Mouse (Mus musculus) forebrain, embryonic 13.5 days (tissue): Measurements from ENCODE around the gene Abcg8. TPM values are rescaled to one million over a fixed set of nuclear protein-coding genes. Genes with fewer than 3 reads are reported as not detected.

ENCODE experiments used
- ATAC-seq: fragments of 200-750 bp; cut with Nextera tagmentation; 2 replicates; pipeline ENCODE4 v1.8.0; 2017
- H3K27ac ChIP-seq: fragments of 300-500 bp; sonication (generic); 2 replicates; pipeline ENCODE4 v1.5.1; 2015; ENCODE audit warnings: inconsistent platforms, mild to moderate bottlenecking, moderate library complexity
- H3K27me3 ChIP-seq: fragments of 300-500 bp; sonication (generic); 2 replicates; pipeline ENCODE4 v1.6.1; 2015; ENCODE audit warnings: mild to moderate bottlenecking, inconsistent platforms
- H3K36me3 ChIP-seq: fragments of 300-500 bp; sonication (generic); 2 replicates; pipeline ENCODE4 v1.6.1; 2015; ENCODE audit warnings: mild to moderate bottlenecking, inconsistent platforms; ENCODE audit not compliant: poor library complexity, severe bottlenecking
- H3K4me1 ChIP-seq: fragments of 300-500 bp; sonication (generic); 2 replicates; pipeline ENCODE4 v1.6.1; 2015; ENCODE audit warnings: inconsistent platforms
- H3K4me2 ChIP-seq: fragments of 300-500 bp; sonication (generic); 2 replicates; pipeline ENCODE4 v1.6.1; 2015; ENCODE audit warnings: inconsistent platforms, mild to moderate bottlenecking, moderate library complexity
- H3K4me3 ChIP-seq: fragments of 300-500 bp; sonication (generic); 2 replicates; pipeline ENCODE4 v1.5.1; 2015; ENCODE audit warnings: mild to moderate bottlenecking, inconsistent platforms
- H3K9ac ChIP-seq: fragments of 300-500 bp; sonication (generic); 2 replicates; pipeline ENCODE4 v1.6.1; 2015; ENCODE audit warnings: mild to moderate bottlenecking, inconsistent platforms
- H3K9me3 ChIP-seq: fragments of 300-500 bp; sonication (generic); replicated peaks from 2 replicates; pipeline ENCODE4 v1.6.1; 2016; ENCODE audit warnings: inconsistent platforms
- WGBS: fragments of 180-500 bp; shearing (Covaris S2); methylation state at CpG from one replicate; pipeline ENCODE4 v1.1.7; 2015; 5-methylcytosine and 5-hydroxymethylcytosine counted together
- polyA plus RNA-seq: library from polyadenylated mRNA; unstranded; fragments of >200 nt; fragmentation: Nextera tagmentation; extraction: Ambion mirVana; gene quantifications from 2 replicates; pipeline ENCODE4 v1.2.1, GENCODE M21; 2015

The Abcg8 gene
- polyA plus RNA-seq, 1 experiment from 2014 or later: 0.09 TPM

DNA sequence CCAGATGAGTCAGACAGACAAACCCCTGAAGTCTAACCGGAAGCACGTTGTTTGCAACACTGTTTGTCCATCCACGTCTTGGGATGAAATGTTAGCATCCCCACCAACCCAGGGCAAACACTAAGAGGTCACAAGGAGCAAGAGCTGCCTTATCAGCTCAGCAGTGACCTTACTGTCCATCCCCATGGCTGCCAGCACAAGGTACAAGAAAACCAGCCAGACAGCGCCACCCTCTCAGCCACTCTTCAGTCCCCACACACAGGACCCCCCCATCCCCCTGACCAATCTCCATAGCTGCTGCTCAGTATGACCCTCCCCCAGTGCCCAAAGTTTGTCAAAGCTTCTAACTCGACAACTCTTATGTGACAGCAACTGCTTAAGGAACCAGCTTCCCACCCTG lies 41.3 kb downstream of the Abcg8 start:
- Histone ChIP-seq H3K27ac (no peak overlapping the region), H3K4me1 (peaks cover 32% of the 10 kb centered on the region), H3K36me3 (peaks cover 15% of the 10 kb centered on the region), H3K9ac (no peak overlapping the region), H3K4me2 (no peak overlapping the region), H3K9me3 (no peaks in the 10 kb centered on the region), H3K4me3 (no peak overlapping the region), H3K27me3 (no peaks in the 10 kb centered on the region)
- WGBS: 84% methylated on average over 5 of the region's 5 CpGs
- ATAC-seq: no peak

DNA sequence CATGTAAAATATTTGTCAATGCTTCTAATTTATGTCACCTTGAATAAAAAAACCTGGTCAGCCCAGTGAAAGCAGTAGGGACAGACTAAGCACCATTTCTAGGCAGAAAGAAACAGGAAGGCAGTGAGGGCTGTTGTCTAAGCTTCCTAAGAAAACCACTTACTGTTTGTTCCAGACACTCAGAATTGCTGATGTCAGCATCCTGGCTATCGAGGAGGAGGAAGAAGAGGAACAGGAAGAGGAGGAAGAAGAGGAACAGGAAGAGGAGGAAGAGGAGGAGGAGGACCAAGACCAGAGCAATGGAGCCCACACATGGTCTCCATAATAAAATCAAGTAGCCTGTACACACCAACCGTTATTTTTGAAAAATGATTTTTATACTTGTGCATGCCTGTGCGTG lies 43.0 kb downstream of the Abcg8 start:
- Histone ChIP-seq H3K4me3 (no peak overlapping the region), H3K9ac (no peak overlapping the region), H3K4me1 (peaks cover 27% of the 10 kb centered on the region), H3K9me3 (no peaks in the 10 kb centered on the region), H3K36me3 (peaks cover 16% of the 10 kb centered on the region), H3K27ac (no peak overlapping the region), H3K27me3 (no peaks in the 10 kb centered on the region), H3K4me2 (no peak overlapping the region)
- no peak for ATAC-seq
- WGBS: 94% methylated on average over 3 of the region's 3 CpGs

DNA sequence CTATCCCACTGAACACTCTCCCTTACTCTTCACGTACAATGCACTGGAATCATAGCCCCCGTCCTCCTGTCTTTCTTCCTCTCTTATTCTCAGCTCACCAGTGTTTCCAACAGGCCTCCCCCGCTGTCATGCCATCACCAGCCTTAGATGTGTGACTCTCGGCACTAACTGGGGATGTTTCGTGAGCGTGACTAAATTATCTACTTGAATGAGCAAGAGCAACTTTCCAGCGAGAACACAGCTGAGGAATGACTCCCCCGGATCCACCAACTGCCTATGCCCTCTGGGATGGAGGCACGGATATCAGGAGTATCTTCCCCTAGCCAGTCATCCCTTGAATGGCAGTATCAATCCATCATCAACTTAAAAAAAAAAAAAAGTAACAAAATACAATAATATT lies 47.9 kb downstream of the Abcg8 start:
- no peak overlapping the region for H3K4me2 ChIP-seq
- 61% methylated on average over 9 of the region's 9 CpGs for WGBS
- H3K36me3 ChIP-seq: peaks cover 37% of the 10 kb centered on the region
- H3K9me3 ChIP-seq: no peaks in the 10 kb centered on the region
- no peak overlapping the region for H3K9ac ChIP-seq
- H3K27me3 ChIP-seq: no peaks in the 10 kb centered on the region
- no peak overlapping the region for H3K4me3 ChIP-seq
- no peak for ATAC-seq
- H3K4me1 ChIP-seq: no peaks in the 10 kb centered on the region
- H3K27ac ChIP-seq: no peak overlapping the region

DNA sequence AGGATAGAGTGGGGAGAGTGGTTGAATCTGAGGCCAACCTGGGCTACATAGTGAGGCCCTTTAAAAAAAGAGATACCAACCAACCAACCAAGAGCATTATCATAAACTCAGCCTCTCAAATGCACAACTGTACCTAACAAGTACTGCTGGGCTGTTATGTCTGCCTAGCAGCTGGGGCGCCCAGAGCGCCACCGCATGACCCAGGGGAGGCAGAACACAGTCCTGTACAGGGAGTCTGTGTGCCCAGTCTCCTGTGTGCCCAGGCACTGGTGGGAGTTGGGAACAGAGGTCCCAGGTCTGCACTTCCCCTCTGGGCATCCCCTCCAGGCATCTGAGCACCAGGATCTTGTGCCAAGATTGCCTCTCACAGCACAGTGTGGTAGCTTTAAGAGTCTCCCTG lies 49.1 kb downstream of the Abcg8 start:
- no peak overlapping the region for H3K9ac ChIP-seq
- ATAC-seq: no peak
- no peaks in the 10 kb centered on the region for H3K27me3 ChIP-seq
- no peak overlapping the region for H3K27ac ChIP-seq
- H3K9me3 ChIP-seq: no peaks in the 10 kb centered on the region
- peaks cover 42% of the 10 kb centered on the region for H3K36me3 ChIP-seq
- H3K4me2 ChIP-seq: no peak overlapping the region
- no peak overlapping the region for H3K4me3 ChIP-seq
- 98% methylated on average over 3 of the region's 3 CpGs for WGBS
- no peaks in the 10 kb centered on the region for H3K4me1 ChIP-seq

DNA sequence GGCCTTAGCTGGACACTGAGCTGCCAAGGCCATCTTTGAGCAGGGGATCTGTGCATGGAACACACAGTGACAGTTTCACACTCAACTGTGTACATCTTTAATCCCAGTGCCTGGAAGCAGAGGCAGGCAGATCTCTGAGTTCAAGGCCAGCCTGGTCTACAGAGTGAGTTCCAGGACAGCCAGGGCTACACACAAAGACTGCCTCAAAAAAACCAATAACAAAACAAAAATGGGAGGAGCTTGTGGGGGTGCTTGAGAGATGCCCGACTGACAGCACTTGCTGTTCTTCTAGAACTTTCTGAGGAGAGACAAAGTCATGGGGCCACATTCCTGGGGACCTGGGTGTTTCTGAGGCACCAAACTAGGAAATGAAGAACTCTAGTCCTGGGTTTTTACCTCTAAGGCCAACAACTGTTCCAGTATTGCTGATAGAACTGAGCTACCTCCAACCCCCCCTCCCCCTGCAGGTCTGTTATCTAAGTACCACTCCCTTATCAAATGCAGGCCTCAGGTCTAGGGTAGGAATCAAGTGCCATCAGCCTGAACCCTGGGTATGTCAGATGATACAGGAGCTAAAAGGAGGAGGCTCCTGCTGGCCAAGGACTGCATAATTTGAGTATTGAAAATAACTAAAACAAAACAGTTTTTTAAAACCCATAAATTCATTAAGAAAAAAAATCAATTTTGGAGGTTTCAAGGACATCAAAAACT lies 52.3 kb downstream of the Abcg8 start:
- no peaks in the 10 kb centered on the region for H3K27me3 ChIP-seq
- H3K36me3 ChIP-seq: peaks cover 47% of the 10 kb centered on the region
- ATAC-seq: no peak
- H3K4me1 ChIP-seq: no peaks in the 10 kb centered on the region
- no peak overlapping the region for H3K4me3 ChIP-seq
- WGBS: 70% methylated on average over 1 of the region's 1 CpGs
- no peak overlapping the region for H3K9ac ChIP-seq
- no peak overlapping the region for H3K4me2 ChIP-seq
- H3K9me3 ChIP-seq: no peaks in the 10 kb centered on the region
- no peak overlapping the region for H3K27ac ChIP-seq

DNA sequence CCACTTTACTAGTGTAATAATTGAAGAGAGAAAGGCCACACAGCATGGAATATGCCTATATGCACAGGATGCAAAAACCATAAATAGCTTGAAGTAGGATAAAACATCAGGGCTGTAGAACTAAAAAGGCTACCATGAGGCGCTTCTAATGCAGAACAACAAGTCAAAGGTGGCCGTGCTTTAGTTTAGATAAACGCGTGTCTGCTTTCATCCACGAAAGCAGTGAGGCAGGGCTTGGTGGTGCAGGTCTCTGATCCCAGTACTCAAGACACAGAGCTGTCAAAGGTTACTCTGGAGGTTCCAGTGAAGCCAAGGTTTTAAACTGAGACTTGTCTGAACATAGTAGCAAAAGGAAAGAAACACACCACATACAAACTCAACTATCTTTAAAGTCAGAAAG lies 53.0 kb downstream of the Abcg8 start:
- Histone ChIP-seq H3K4me1 (no peaks in the 10 kb centered on the region), H3K27me3 (no peaks in the 10 kb centered on the region), H3K36me3 (peaks cover 45% of the 10 kb centered on the region), H3K4me2 (no peak overlapping the region), H3K4me3 (no peak overlapping the region), H3K9ac (no peak overlapping the region), H3K27ac (no peak overlapping the region), H3K9me3 (no peaks in the 10 kb centered on the region)
- ATAC-seq: no peak
- 90% methylated on average over 5 of the region's 5 CpGs for WGBS

DNA sequence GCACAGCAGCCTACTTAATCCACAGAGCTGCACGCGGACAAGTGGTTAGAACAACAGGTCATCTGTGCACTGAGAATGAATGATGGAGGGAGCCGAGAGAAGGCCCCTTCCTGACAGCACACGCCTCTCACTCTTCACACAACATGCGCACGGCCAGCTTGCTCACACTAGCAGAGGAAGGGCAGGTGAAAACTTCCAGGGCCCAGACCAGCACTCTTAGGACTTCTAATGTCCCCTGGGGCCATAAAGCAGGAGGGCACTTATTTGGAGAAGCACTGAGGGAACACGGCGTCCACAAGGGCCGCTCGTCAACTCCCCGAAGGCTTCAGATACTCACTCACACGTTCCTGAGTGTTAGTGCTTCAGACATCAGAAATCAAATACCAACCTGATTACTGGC lies 55.3 kb downstream of the Abcg8 start:
- no peak overlapping the region for H3K4me2 ChIP-seq
- H3K4me1 ChIP-seq: no peaks in the 10 kb centered on the region
- H3K36me3 ChIP-seq: peaks cover 31% of the 10 kb centered on the region
- no peaks in the 10 kb centered on the region for H3K27me3 ChIP-seq
- no peak overlapping the region for H3K4me3 ChIP-seq
- no peaks in the 10 kb centered on the region for H3K9me3 ChIP-seq
- 94% methylated on average over 12 of the region's 12 CpGs for WGBS
- no peak overlapping the region for H3K27ac ChIP-seq
- no peak for ATAC-seq
- no peak overlapping the region for H3K9ac ChIP-seq

DNA sequence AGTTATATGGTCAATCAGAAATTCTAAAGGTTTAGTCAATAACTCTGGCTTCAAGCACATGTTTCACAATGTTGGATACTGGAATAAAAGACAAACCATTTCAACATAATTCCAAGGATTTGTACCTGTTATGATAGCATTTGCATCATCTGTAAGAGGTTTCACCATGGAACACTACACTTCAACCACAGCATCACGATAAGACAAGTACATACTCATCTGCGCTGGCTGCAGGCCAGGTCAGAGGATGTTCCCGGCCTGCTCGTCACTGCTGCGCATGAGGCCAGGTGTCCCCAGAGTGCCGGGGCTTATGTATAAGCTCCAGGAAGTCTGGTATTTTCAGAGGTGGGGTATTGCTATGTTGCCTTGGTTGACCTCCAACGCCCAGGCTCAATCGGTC lies 56.5 kb downstream of the Abcg8 start:
- H3K9me3 ChIP-seq: no peaks in the 10 kb centered on the region
- no peak overlapping the region for H3K27ac ChIP-seq
- H3K4me1 ChIP-seq: no peaks in the 10 kb centered on the region
- no peak overlapping the region for H3K9ac ChIP-seq
- peaks cover 31% of the 10 kb centered on the region for H3K36me3 ChIP-seq
- no peak for ATAC-seq
- 91% methylated on average over 8 of the region's 8 CpGs for WGBS
- no peak overlapping the region for H3K4me2 ChIP-seq
- no peaks in the 10 kb centered on the region for H3K27me3 ChIP-seq
- no peak overlapping the region for H3K4me3 ChIP-seq

DNA sequence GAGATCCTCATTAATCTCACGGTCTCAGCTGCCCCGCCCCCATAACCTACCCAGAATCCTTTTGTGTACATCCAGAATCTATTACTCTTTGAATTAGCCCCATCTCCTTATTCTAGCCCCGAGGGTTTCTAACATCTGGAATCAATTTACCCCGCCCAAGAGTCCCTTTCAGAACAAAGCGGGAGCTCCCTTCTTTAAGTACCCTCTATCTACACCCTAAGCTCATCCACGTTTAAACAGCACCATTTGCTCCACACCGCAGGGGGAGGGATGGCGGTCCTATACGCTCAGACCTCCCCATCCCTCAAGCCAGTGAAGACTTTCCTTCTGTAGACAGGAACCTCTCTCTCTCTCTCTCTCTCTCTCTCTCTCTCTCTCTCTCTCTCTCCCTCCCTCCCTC lies 60.6 kb downstream of the Abcg8 start:
- H3K36me3 ChIP-seq: peaks cover 19% of the 10 kb centered on the region; the same call in 1 of the 2 replicates
- 83% methylated on average over 9 of the region's 9 CpGs for WGBS
- H3K9ac ChIP-seq: no peak overlapping the region
- H3K27ac ChIP-seq: no peak overlapping the region
- ATAC-seq: no peak
- H3K4me3 ChIP-seq: no peak overlapping the region
- H3K4me2 ChIP-seq: no peak overlapping the region
- H3K4me1 ChIP-seq: no peaks in the 10 kb centered on the region
- no peaks in the 10 kb centered on the region for H3K9me3 ChIP-seq
- H3K27me3 ChIP-seq: no peaks in the 10 kb centered on the region

DNA sequence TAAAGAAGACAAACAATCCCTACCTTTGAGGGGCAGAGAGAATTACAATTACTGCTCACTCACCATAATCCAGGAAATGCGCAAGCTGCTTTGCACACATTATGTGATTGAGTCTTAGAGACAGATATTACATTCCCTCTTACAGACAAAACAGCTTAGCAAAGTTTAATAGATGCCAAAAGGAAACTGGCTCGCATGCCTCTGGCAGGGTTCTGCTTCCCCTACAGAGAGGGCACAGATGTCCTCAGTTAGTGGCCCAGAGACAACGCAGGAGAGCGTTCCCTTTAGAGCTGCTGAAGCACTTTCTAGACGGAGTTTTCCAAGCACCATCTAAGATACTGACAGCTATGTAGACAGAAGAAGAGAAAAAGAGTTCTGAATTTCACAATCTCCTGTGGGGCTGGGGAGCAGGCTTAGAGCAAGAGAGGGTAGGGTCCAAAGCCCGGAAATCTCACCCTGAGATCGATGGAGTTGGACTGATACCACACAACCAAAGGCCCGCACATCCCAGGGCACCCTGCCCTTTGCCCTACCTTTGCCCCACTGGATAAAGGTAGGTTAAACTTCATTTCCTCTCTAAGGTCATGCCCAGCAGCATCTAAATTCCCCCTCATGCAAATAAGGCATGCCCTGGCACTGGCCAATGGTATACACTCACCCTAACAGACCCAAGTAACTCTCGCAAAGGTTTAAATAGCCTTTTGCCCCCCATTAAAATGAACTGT lies 62.1 kb downstream of the Abcg8 start:
- no peaks in the 10 kb centered on the region for H3K9me3 ChIP-seq
- H3K4me2 ChIP-seq: no peak overlapping the region
- H3K27ac ChIP-seq: no peak overlapping the region
- H3K27me3 ChIP-seq: no peaks in the 10 kb centered on the region
- no peak for ATAC-seq
- 86% methylated on average over 9 of the region's 9 CpGs for WGBS
- H3K9ac ChIP-seq: no peak overlapping the region
- peaks cover 2% of the 10 kb centered on the region; the same call in 1 of the 2 replicates for H3K4me1 ChIP-seq
- H3K4me3 ChIP-seq: no peak overlapping the region
- H3K36me3 ChIP-seq: peaks cover 14% of the 10 kb centered on the region; the same call in 1 of the 2 replicates

DNA sequence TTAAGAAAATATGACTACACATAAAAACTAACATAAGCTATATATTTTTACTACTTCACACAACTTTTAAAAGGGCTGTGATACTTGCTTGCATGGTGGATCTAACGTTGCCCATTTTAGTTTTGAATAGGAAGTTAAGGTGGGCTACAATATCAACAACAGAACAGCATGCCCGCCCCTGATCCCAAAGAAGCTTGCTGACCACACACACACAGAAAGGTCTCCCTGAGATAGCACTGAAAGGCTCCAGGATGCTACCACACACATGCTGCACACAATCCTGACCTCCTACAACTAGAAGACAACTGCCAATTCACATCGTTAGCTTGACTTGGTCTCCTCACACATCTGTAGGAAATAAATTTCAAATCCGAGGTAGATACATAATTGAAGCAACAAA lies 68.2 kb downstream of the Abcg8 start:
- no peak overlapping the region for H3K4me2 ChIP-seq
- no peak overlapping the region for H3K9ac ChIP-seq
- peaks cover 43% of the 10 kb centered on the region for H3K4me1 ChIP-seq
- ATAC-seq: no peak
- no peaks in the 10 kb centered on the region for H3K9me3 ChIP-seq
- no peak overlapping the region for H3K27ac ChIP-seq
- 60% methylated on average over 4 of the region's 4 CpGs for WGBS
- no peaks in the 10 kb centered on the region for H3K27me3 ChIP-seq
- H3K36me3 ChIP-seq: no peaks in the 10 kb centered on the region
- no peak overlapping the region for H3K4me3 ChIP-seq

DNA sequence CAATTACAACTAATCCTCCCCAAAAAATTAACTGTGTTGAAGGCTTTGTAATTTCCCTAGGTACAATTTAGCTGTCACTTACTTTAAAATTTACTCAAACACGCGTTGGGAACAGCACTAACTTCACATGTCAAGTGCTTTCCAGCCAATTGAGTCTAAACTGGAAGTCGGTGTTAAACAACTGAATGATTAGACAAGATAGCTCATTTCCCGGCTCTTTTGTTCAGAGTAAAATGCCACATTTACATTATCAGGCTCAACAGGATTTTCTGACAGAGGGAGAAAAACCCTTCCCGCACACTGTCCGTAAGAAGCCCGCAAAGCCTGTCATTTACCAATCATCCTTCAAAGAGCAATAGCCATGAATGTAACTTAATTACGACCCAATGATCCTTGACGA lies 68.9 kb downstream of the Abcg8 start:
- no peaks in the 10 kb centered on the region for H3K27me3 ChIP-seq
- H3K27ac ChIP-seq: no peak overlapping the region; the same call in 1 of the 2 replicates
- no peak overlapping the region for H3K9ac ChIP-seq
- WGBS: 40% methylated on average over 9 of the region's 9 CpGs
- no peak overlapping the region for H3K4me3 ChIP-seq
- no peak overlapping the region for H3K4me2 ChIP-seq
- H3K9me3 ChIP-seq: no peaks in the 10 kb centered on the region
- ATAC-seq: no peak
- no peaks in the 10 kb centered on the region for H3K36me3 ChIP-seq
- peaks cover 49% of the 10 kb centered on the region for H3K4me1 ChIP-seq
